Comparison of ENCODE assay signal across 10 mouse cellular contexts in genomic region chr5:27995186-27995585, GRCm38 (mm10).
DNase-seq lines count a peak whose midpoint lies in the region; ATAC-seq and TF ChIP-seq lines count a peak whose summit lies in the region.
"Had no signal": no experiment of that assay in that cellular context is flagged by ENCODE, and none has a peak within 500 bp of the region (broad histone marks: within the 10 kb centered on the region; RNA-seq: fewer than 3 reads in every experiment).

No protein-coding gene starts in this region.

- no peak for ATAC-seq in midbrain, embryonic 16.5 days
- ATAC-seq in cerebellum, adult (ENCODE audit: insufficient number of reproducible peaks, low FRiP score, low TSS enrichment): peak; percentile 74
- 0 out of 2 replicates have a peak, but pooled peaks have one; percentile 58 for ATAC-seq in forebrain, embryonic 13.5 days
- 0 out of 2 replicates have a peak, but pooled peaks have one; percentile 59 for ATAC-seq in stomach, postnatal 0 days (ENCODE audit: low FRiP score, low TSS enrichment)

- no peaks in the 10 kb centered on the region for H3K9me3 ChIP-seq in midbrain, embryonic 10.5 days (replicated peaks)
- H3K9me3 ChIP-seq in midbrain, embryonic 16.5 days (replicated peaks; ENCODE audit: control insufficient read depth, low read length, poor library complexity, severe bottlenecking): no peaks in the 10 kb centered on the region
- H3K9me3 ChIP-seq in forebrain, embryonic 13.5 days (replicated peaks): no peaks in the 10 kb centered on the region
- no peaks in the 10 kb centered on the region for H3K9me3 ChIP-seq in stomach, postnatal 0 days (ENCODE audit: control insufficient read depth, low read length)
- H3K9me3 ChIP-seq: embryonic facial prominence, embryonic 12.5 days; neural tube, embryonic 12.5 days had no signal

- TF ChIP-seq CTCF in stomach, postnatal 0 days (IDR thresholded peaks at IDR 0.05; ENCODE audit: low read depth): peak; percentile 96

- no peak overlapping the region for H3K27ac ChIP-seq in midbrain, embryonic 10.5 days (replicated peaks)
- no peak overlapping the region for H3K27ac ChIP-seq in midbrain, embryonic 16.5 days (ENCODE audit: low read length)
- H3K27ac ChIP-seq in forebrain, embryonic 13.5 days: no peak overlapping the region
- no peak overlapping the region for H3K27ac ChIP-seq in stomach, postnatal 0 days (replicated peaks)
- H3K27ac ChIP-seq: embryonic facial prominence, embryonic 12.5 days; neural tube, embryonic 12.5 days had no signal

- no peaks in the 10 kb centered on the region for H3K27me3 ChIP-seq in midbrain, embryonic 10.5 days (ENCODE audit: low read depth, poor library complexity, severe bottlenecking)
- no peaks in the 10 kb centered on the region for H3K27me3 ChIP-seq in midbrain, embryonic 16.5 days (ENCODE audit: control insufficient read depth, insufficient read depth, low read depth, low read length)
- no peaks in the 10 kb centered on the region for H3K27me3 ChIP-seq in forebrain, embryonic 13.5 days
- no peaks in the 10 kb centered on the region for H3K27me3 ChIP-seq in stomach, postnatal 0 days (ENCODE audit: control insufficient read depth, insufficient read depth, low read length)
- H3K27me3 ChIP-seq: embryonic facial prominence, embryonic 12.5 days; neural tube, embryonic 12.5 days had no signal

- DNase-seq in midbrain, embryonic 10.5 days (ENCODE audit: low spot score): peak; percentile 60
- DNase-seq in hindlimb bud, embryonic 11.5 days (ENCODE audit: extremely low spot score, low read depth, low spot score): peak; percentile 10
- peak; percentile 46 to 75 for DNase-seq in left cerebral cortex, postnatal 14 days (ENCODE audit: low spot score in 2 of 2)
- peak; percentile 57 for DNase-seq in naive thymus-derived CD4-positive, alpha-beta T cell, adult 2 months (ENCODE audit: low read depth)
- DNase-seq in stomach, postnatal 0 days (ENCODE audit: low spot score): peak; percentile 75

- H3K4me2 ChIP-seq in midbrain, embryonic 16.5 days (ENCODE audit: low read length): no peak overlapping the region
- H3K4me2 ChIP-seq in forebrain, embryonic 13.5 days: no peak overlapping the region
- no peak overlapping the region for H3K4me2 ChIP-seq in stomach, postnatal 0 days (replicated peaks; ENCODE audit: low read depth)
- H3K4me2 ChIP-seq: embryonic facial prominence, embryonic 12.5 days; neural tube, embryonic 12.5 days had no signal

- H3K9ac ChIP-seq in midbrain, embryonic 16.5 days (ENCODE audit: low read depth, low read length): no peak overlapping the region
- H3K9ac ChIP-seq in forebrain, embryonic 13.5 days: no peak overlapping the region
- no peak overlapping the region for H3K9ac ChIP-seq in stomach, postnatal 0 days (ENCODE audit: low read length)
- H3K9ac ChIP-seq: embryonic facial prominence, embryonic 12.5 days; neural tube, embryonic 12.5 days had no signal

- no peaks in the 10 kb centered on the region for H3K4me1 ChIP-seq in midbrain, embryonic 10.5 days
- H3K4me1 ChIP-seq in midbrain, embryonic 16.5 days (ENCODE audit: control insufficient read depth, insufficient read depth, low read length): no peaks in the 10 kb centered on the region
- H3K4me1 ChIP-seq in forebrain, embryonic 13.5 days: no peaks in the 10 kb centered on the region
- H3K4me1 ChIP-seq in stomach, postnatal 0 days (replicated peaks; ENCODE audit: control insufficient read depth, insufficient read depth): no peaks in the 10 kb centered on the region; the same call in 1 of the 2 replicates
- H3K4me1 ChIP-seq: embryonic facial prominence, embryonic 12.5 days; neural tube, embryonic 12.5 days had no signal

- no peak overlapping the region for H3K4me3 ChIP-seq in midbrain, embryonic 10.5 days
- H3K4me3 ChIP-seq in midbrain, embryonic 16.5 days (ENCODE audit: low read depth, low read length): no peak overlapping the region
- H3K4me3 ChIP-seq in forebrain, embryonic 13.5 days: no peak overlapping the region
- H3K4me3 ChIP-seq in stomach, postnatal 0 days (ENCODE audit: low read depth, low read length): no peak overlapping the region
- H3K4me3 ChIP-seq: embryonic facial prominence, embryonic 12.5 days; neural tube, embryonic 12.5 days had no signal

- no peaks in the 10 kb centered on the region for H3K36me3 ChIP-seq in midbrain, embryonic 10.5 days
- no peaks in the 10 kb centered on the region for H3K36me3 ChIP-seq in midbrain, embryonic 16.5 days (ENCODE audit: control insufficient read depth, insufficient read depth, low read length)
- no peaks in the 10 kb centered on the region for H3K36me3 ChIP-seq in forebrain, embryonic 13.5 days (ENCODE audit: poor library complexity, severe bottlenecking)
- no peaks in the 10 kb centered on the region for H3K36me3 ChIP-seq in stomach, postnatal 0 days (ENCODE audit: control insufficient read depth, insufficient read depth, low read length)
- H3K36me3 ChIP-seq: embryonic facial prominence, embryonic 12.5 days; neural tube, embryonic 12.5 days had no signal

- 17% methylated on average over 2 of the region's 2 CpGs for WGBS in midbrain, embryonic 10.5 days
- 16% methylated on average over 2 of the region's 2 CpGs for WGBS in midbrain, embryonic 16.5 days
- WGBS in forebrain, embryonic 13.5 days: 10% methylated on average over 2 of the region's 2 CpGs
- WGBS in stomach, postnatal 0 days: 8% methylated on average over 2 of the region's 2 CpGs

- intact Hi-C loops in left cerebral cortex, postnatal 14 days (cut with DNase I): loop anchor here (2.0 kb wide), 1 partner anchor 100 kb away; no protein-coding TSS in a partner anchor

- no peak for TF ChIP-seq EP300 in stomach, postnatal 0 days (optimal IDR thresholded peaks at IDR 0.05)

Comparison
In these comparisons a context has a peak if more than half of its experiments do, and no peak if none do; other contexts are left out.
1. DNase-seq: peak in every context shown above with its lines; median percentile 75 in stomach, postnatal 0 days; 60 in left cerebral cortex, postnatal 14 days; 60 in midbrain, embryonic 10.5 days; 57 in naive thymus-derived CD4-positive, alpha-beta T cell, adult 2 months; 10 in hindlimb bud, embryonic 11.5 days.